Mouse (Mus musculus) forebrain, postnatal 0 days (tissue): Measurements from ENCODE around the gene Kansl3. TPM values are rescaled to one million over a fixed set of nuclear protein-coding genes. Genes with fewer than 3 reads are reported as not detected.

Experiments
- ATAC-seq: fragments of 200-750 bp; cut with Nextera tagmentation; 2 replicates; pipeline ENCODE4 v1.8.0; 2017; ENCODE audit warnings: mild to moderate bottlenecking, moderate library complexity
- DNase-seq: peaks from one replicate; pipeline ENCODE4 v3.0.0-alpha.2; 2015
- H3K27ac ChIP-seq: fragments of 300-500 bp; sonication (generic); 2 replicates; pipeline ENCODE4 v1.5.1; 2014; ENCODE audit warnings: low read depth, mild to moderate bottlenecking, antibody characterized with exemption, low read length, moderate library complexity, mixed read lengths
- H3K27me3 ChIP-seq: fragments of 300-500 bp; sonication (generic); 2 replicates; pipeline ENCODE4 v1.6.1; 2014; ENCODE audit warnings: mild to moderate bottlenecking, low read length, mixed read lengths; ENCODE audit not compliant: insufficient read depth
- H3K36me3 ChIP-seq: fragments of 300-500 bp; sonication (generic); 2 replicates; pipeline ENCODE4 v1.6.1; 2014; ENCODE audit warnings: mild to moderate bottlenecking, moderate library complexity; ENCODE audit not compliant: insufficient read depth
- H3K4me1 ChIP-seq: fragments of 300-500 bp; sonication (generic); 2 replicates; pipeline ENCODE4 v1.6.1; 2014; ENCODE audit warnings: antibody characterized with exemption; ENCODE audit not compliant: insufficient read depth
- H3K4me2 ChIP-seq: fragments of 300-500 bp; sonication (generic); 2 replicates; pipeline ENCODE4 v1.6.1; 2014; ENCODE audit warnings: low read depth, mild to moderate bottlenecking, moderate library complexity
- H3K4me3 ChIP-seq: fragments of 300-500 bp; sonication (generic); 2 replicates; pipeline ENCODE4 v1.5.1; 2014; ENCODE audit warnings: low read depth, low read length, mixed read lengths
- H3K9ac ChIP-seq: fragments of 300-500 bp; sonication (generic); 2 replicates; pipeline ENCODE4 v1.6.1; 2014; ENCODE audit warnings: mild to moderate bottlenecking
- H3K9me3 ChIP-seq: fragments of 300-500 bp; sonication (generic); 2 replicates; pipeline ENCODE4 v1.6.1; 2016; ENCODE audit warnings: low read length
- CTCF ChIP-seq: sonication (generic); IDR thresholded peaks from 2 replicates; pipeline ENCODE4 v1.5.1; 2016; ENCODE audit warnings: antibody characterized with exemption, control low read depth, low read depth
- WGBS: fragments of 180-500 bp; shearing (Covaris S2); extraction: QIAGEN DNeasy Blood & Tissue Kit; methylation state at CpG from one replicate; pipeline ENCODE4 v1.1.7; 2014; 5-methylcytosine and 5-hydroxymethylcytosine counted together
- microRNA-seq, 2 experiments: library from miRNA; unstranded; fragments of <30 nt; microRNA quantifications; one replicate each; pipeline ENCODE4; 2016
- polyA plus RNA-seq: library from polyadenylated mRNA; unstranded; fragments of >200 nt; fragmentation: Nextera tagmentation; extraction: Ambion mirVana; gene quantifications from 2 replicates; pipeline ENCODE4 v1.2.1, GENCODE M21; 2015
- total RNA-seq: library from RNA; depleted of rRNA; stranded (reverse); fragments of >200 nt; gene quantifications from 2 replicates; pipeline ENCODE4 v1.2.3, GENCODE M21; 2014; rRNA removed

Gene Kansl3
- total and polyA plus RNA-seq, 2 experiments from 2014 or later, result 27.8 to 53.6 TPM

DNA sequence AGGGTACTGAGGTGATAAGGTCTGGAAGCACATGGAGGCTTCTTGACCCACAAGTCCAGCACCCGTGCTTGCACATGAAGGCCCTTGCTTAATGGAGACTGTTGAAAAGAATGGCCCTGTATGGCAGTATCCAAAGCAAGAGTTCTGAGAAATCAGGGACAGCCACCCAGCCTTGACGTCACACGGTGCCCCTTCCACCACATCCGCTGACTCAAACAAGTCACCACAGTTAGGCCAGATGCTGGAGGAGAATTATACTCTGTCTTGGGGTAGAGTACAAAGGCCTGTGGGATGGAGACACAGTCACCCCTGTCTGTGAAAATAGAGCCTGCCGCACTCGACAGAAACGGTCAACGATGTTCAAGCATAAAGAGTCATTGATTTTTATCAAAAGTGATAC, 75.5 kb downstream of the Kansl3 start:
- no peak overlapping the region for H3K4me3 ChIP-seq
- no peak overlapping the region for H3K27ac ChIP-seq
- no peaks in the 10 kb centered on the region for H3K4me1 ChIP-seq
- no peak for TF ChIP-seq CTCF
- no peak for DNase-seq
- H3K27me3 ChIP-seq, result no peaks in the 10 kb centered on the region
- H3K4me2 ChIP-seq, result no peak overlapping the region
- ATAC-seq, result no peak
- 92% methylated on average over 8 of the region's 8 CpGs for WGBS
- no peaks in the 10 kb centered on the region for H3K9me3 ChIP-seq
- H3K36me3 ChIP-seq, result no peaks in the 10 kb centered on the region
- H3K9ac ChIP-seq, result no peak overlapping the region

Small RNA genes within 50 kb of the gene (microRNA-seq; reads per million reads assigned to microRNA genes)
- 0.24 to 1.2 reads per million in 2 experiments for gene Mir6898

Other genes with a start within 250 kb of the Kansl3 start
- 38.6 and 54.1 TPM in 2 replicates for gene Uggt1, start 124.5 kb downstream of the Kansl3 start, total RNA-seq
- 19.2 and 24.5 TPM in 2 replicates for gene Uggt1, start 124.5 kb downstream of the Kansl3 start, polyA plus RNA-seq
- 0.43 and 0.54 TPM in 2 replicates for gene Neurl3, start 94.5 kb downstream of the Kansl3 start, total RNA-seq
- gene Neurl3, start 94.5 kb downstream of the Kansl3 start, polyA plus RNA-seq, result 0.53 and 0.85 TPM in 2 replicates
- gene Arid5a, start 61.4 kb downstream of the Kansl3 start, total RNA-seq, result 3.9 and 9.8 TPM in 2 replicates
- 2.2 and 3.4 TPM in 2 replicates for gene Arid5a, start 61.4 kb downstream of the Kansl3 start, polyA plus RNA-seq
- gene Fer1l5, start 3.1 kb upstream of the Kansl3 start, total RNA-seq, result 0.15 TPM in 1 of 2 replicates, not detected in the other
- gene Fer1l5, start 3.1 kb upstream of the Kansl3 start, polyA plus RNA-seq, result 1.0 and 1.2 TPM in 2 replicates
- gene Lman2l, start 76.1 kb upstream of the Kansl3 start, total RNA-seq, result 15.5 and 21.8 TPM in 2 replicates
- 27.3 and 37.6 TPM in 2 replicates for gene Lman2l, start 76.1 kb upstream of the Kansl3 start, polyA plus RNA-seq
- gene Cnnm4, start 102.4 kb upstream of the Kansl3 start, total RNA-seq, result 12.3 and 14.6 TPM in 2 replicates
- gene Cnnm4, start 102.4 kb upstream of the Kansl3 start, polyA plus RNA-seq, result 7.2 and 9.4 TPM in 2 replicates
- 25.6 and 29.1 TPM in 2 replicates for gene Cnnm3, start 142.7 kb upstream of the Kansl3 start, total RNA-seq
- 3.7 and 4.8 TPM in 2 replicates for gene Cnnm3, start 142.7 kb upstream of the Kansl3 start, polyA plus RNA-seq
- 6.3 and 9.8 TPM in 2 replicates for gene Ankrd23, start 167.7 kb upstream of the Kansl3 start, total RNA-seq
- 4.5 and 5.3 TPM in 2 replicates for gene Ankrd23, start 167.7 kb upstream of the Kansl3 start, polyA plus RNA-seq
- gene Gm42417, start 170.2 kb upstream of the Kansl3 start, total RNA-seq, result 0.38 TPM in 1 of 2 replicates, not detected in the other
- 0.27 TPM in 1 of 2 replicates, not detected in the other for gene Gm42417, start 170.2 kb upstream of the Kansl3 start, polyA plus RNA-seq
- 19.3 and 25.5 TPM in 2 replicates for gene Ankrd39, start 178.3 kb upstream of the Kansl3 start, total RNA-seq
- gene Ankrd39, start 178.3 kb upstream of the Kansl3 start, polyA plus RNA-seq, result 21.1 and 23.6 TPM in 2 replicates
- gene Sema4c, start 189.2 kb upstream of the Kansl3 start, total RNA-seq, result 32.8 and 39.1 TPM in 2 replicates
- gene Sema4c, start 189.2 kb upstream of the Kansl3 start, polyA plus RNA-seq, result 17.3 and 24.1 TPM in 2 replicates